Mouse (Mus musculus): ENCODE measurements around the gene Snrpg.
"Not testable (repeated sequence)": the region's sequence is repeated elsewhere in the genome, so short reads cannot be mapped to it uniquely, and the experiment has no call there.

GRCm38 (mm10) chr6:86380112-86380511 is 9.0 kb downstream of the Snrpg start:
- TF ChIP-seq TAL1, GATA1 (IDR thresholded peaks at IDR 0.05; ENCODE audit: low read length): not testable (repeated sequence)
